Mouse (Mus musculus) adrenal gland (tissue): ENCODE measurements around the gene 4930519G04Rik.
"Not testable (repeated sequence)": the region's sequence is repeated elsewhere in the genome, so short reads cannot be mapped to it uniquely, and the experiment has no call there.

Experiments used
- intact Hi-C: fragments of 180-260 bp; cut with DNase I; formaldehyde crosslinking; loops from one replicate; pipeline ENCODE4 v1.15.1; 2025
- long read RNA-seq, 2 experiments: library from polyadenylated mRNA; unstranded; transcript quantifications; one replicate each; pipeline ENCODE4 v2.0.0; 2020; ENCODE audit warnings: borderline replicate concordance in 1 of 2; ENCODE audit not compliant: insufficient replicate concordance in 1 of 2

The 4930519G04Rik gene
- long read RNA-seq, experiment 1: 0 reads
- long read RNA-seq, experiment 2: 0 reads

GRCm38 (mm10) chr5:114853364-114853763 is at the start of gene 4930519G04Rik:
Gene 4930519G04Rik, plus strand, starts transcription at chr5:114853664.
- intact Hi-C loops: not testable (repeated sequence)

- intact Hi-C loops: no loop called here
Observed at GRCm38 (mm10) chr5:114804335-114804734, 49.1 kb upstream of the 4930519G04Rik start.

- intact Hi-C loops: loop anchor here (5.0 kb wide), 1 partner anchor 33 kb away; the partner anchor contains the start of gene Ankrd13a
Observed at GRCm38 (mm10) chr5:114804958-114805357, 48.5 kb upstream of the 4930519G04Rik start.

- intact Hi-C loops: loop anchor here (5.0 kb wide), 1 partner anchor 33 kb away; the partner anchor contains the start of gene Ankrd13a
Observed at GRCm38 (mm10) chr5:114805436-114806350, 47.8 kb upstream of the 4930519G04Rik start.

GRCm38 (mm10) chr5:114806636-114807035 is 46.8 kb upstream of the 4930519G04Rik start:
- intact Hi-C loops: loop anchor here (5.0 kb wide), 1 partner anchor 34 kb away; the partner anchor contains the start of gene Ankrd13a

- intact Hi-C loops: loop anchor here (5.0 kb wide), 1 partner anchor 35 kb away; the partner anchor contains the start of gene Ankrd13a
Observed at GRCm38 (mm10) chr5:114807063-114807462, 46.4 kb upstream of the 4930519G04Rik start.

- intact Hi-C loops: loop anchor here (5.0 kb wide), 1 partner anchor 35 kb away; the partner anchor contains the start of gene Ankrd13a
Observed at GRCm38 (mm10) chr5:114807468-114807867, 46.0 kb upstream of the 4930519G04Rik start.

GRCm38 (mm10) chr5:114807893-114808292 is 45.6 kb upstream of the 4930519G04Rik start:
- intact Hi-C loops: loop anchor here (5.0 kb wide), 1 partner anchor 36 kb away; the partner anchor contains the start of gene Ankrd13a

GRCm38 (mm10) chr5:114808385-114808784 is 45.1 kb upstream of the 4930519G04Rik start:
- intact Hi-C loops: loop anchor here (5.0 kb wide), 1 partner anchor 36 kb away; the partner anchor contains the start of gene Ankrd13a

GRCm38 (mm10) chr5:114809181-114809756 is 44.2 kb upstream of the 4930519G04Rik start:
- intact Hi-C loops: loop anchor here (5.0 kb wide), 1 partner anchor 37 kb away; the partner anchor contains the start of gene Ankrd13a

GRCm38 (mm10) chr5:114809826-114810225 is 43.6 kb upstream of the 4930519G04Rik start:
- intact Hi-C loops: loop anchor here (5.0 kb wide), 1 partner anchor 38 kb away; the partner anchor contains the start of gene Ankrd13a

GRCm38 (mm10) chr5:114813525-114814181 is 39.8 kb upstream of the 4930519G04Rik start:
- intact Hi-C loops: no loop called here

GRCm38 (mm10) chr5:114816599-114816998 is 36.9 kb upstream of the 4930519G04Rik start:
- intact Hi-C loops: no loop called here

- intact Hi-C loops: no loop called here
Observed at GRCm38 (mm10) chr5:114818124-114818523, 35.3 kb upstream of the 4930519G04Rik start.

- intact Hi-C loops: loop anchor here (5.0 kb wide), 1 partner anchor 79 kb away; no protein-coding TSS in a partner anchor
Observed at GRCm38 (mm10) chr5:114822796-114823688, 30.4 kb upstream of the 4930519G04Rik start, which contains the start of gene 1500011B03Rik. Gene 1500011B03Rik, minus strand, starts transcription at chr5:114823468.

GRCm38 (mm10) chr5:114824197-114824596 is 29.3 kb upstream of the 4930519G04Rik start:
- intact Hi-C loops: loop anchor here (5.0 kb wide), 1 partner anchor 78 kb away; no protein-coding TSS in a partner anchor

- intact Hi-C loops: no loop called here
Observed at GRCm38 (mm10) chr5:114825978-114826691, 27.3 kb upstream of the 4930519G04Rik start.

- intact Hi-C loops: no loop called here
Observed at GRCm38 (mm10) chr5:114827427-114827826, 26.0 kb upstream of the 4930519G04Rik start.

GRCm38 (mm10) chr5:114829740-114830139 is 23.7 kb upstream of the 4930519G04Rik start:
- intact Hi-C loops: no loop called here
